Mouse (Mus musculus): Measurements from ENCODE around the gene Rexo1. TPM values are rescaled to one million over a fixed set of nuclear protein-coding genes. Genes with fewer than 3 reads are reported as not detected.

The Rexo1 gene
- polyA plus RNA-seq, 1 experiment from 2014 or later: 27.1 TPM

- Histone ChIP-seq H3K4me1 (peaks cover 28% of the 10 kb centered on the region), H3K36me3 (peaks cover 26% of the 10 kb centered on the region), H3K27me3 (no peaks in the 10 kb centered on the region), H3K27ac (replicated peaks) (peak overlapping the region; percentile 91), H3K9ac (peak overlapping the region; percentile 53), H3K4me3 (replicated peaks) (peak overlapping the region; percentile 88), H3K9me3 (replicated peaks) (no peaks in the 10 kb centered on the region), H3K4me2 (replicated peaks) (peak overlapping the region; percentile 76)
- no peak for ATAC-seq (ENCODE audit: insufficient number of reproducible peaks, low FRiP score, low TSS enrichment, low read depth)
- 29% methylated on average over 7 of the region's 7 CpGs for WGBS
Observed at GRCm38 (mm10) chr10:80603364-80603763, 42.0 kb upstream of the Rexo1 start.

- Histone ChIP-seq H3K9me3 (replicated peaks) (no peaks in the 10 kb centered on the region), H3K27ac (replicated peaks) (peak within 1 kb of the TSS; percentile 91), H3K36me3 (peaks cover 21% of the 10 kb centered on the region), H3K4me1 (peaks cover 28% of the 10 kb centered on the region), H3K9ac (peak within 1 kb of the TSS; percentile 67), H3K27me3 (no peaks in the 10 kb centered on the region), H3K4me2 (replicated peaks) (peak within 1 kb of the TSS; percentile 76), H3K4me3 (replicated peaks) (peak within 1 kb of the TSS; percentile 88)
- ATAC-seq (ENCODE audit: insufficient number of reproducible peaks, low FRiP score, low TSS enrichment, low read depth): peak; percentile 93
- WGBS: under 1% methylated on average over 54 of the region's 54 CpGs
Observed at GRCm38 (mm10) chr10:80602698-80603325, 41.5 kb upstream of the Rexo1 start, which contains the start of the genes Scamp4 and Adat3. Scamp4 (plus strand) TSS chr10:80602872. Adat3 (plus strand) TSS chr10:80602880.

GRCm38 (mm10) chr10:80596318-80596717, 35.0 kb upstream of the Rexo1 start:
- Histone ChIP-seq H3K4me1 (no peaks in the 10 kb centered on the region), H3K27me3 (no peaks in the 10 kb centered on the region), H3K9ac (no peak overlapping the region), H3K9me3 (replicated peaks) (no peaks in the 10 kb centered on the region), H3K4me2 (replicated peaks) (no peak overlapping the region), H3K4me3 (replicated peaks) (no peak overlapping the region), H3K36me3 (no peaks in the 10 kb centered on the region), H3K27ac (replicated peaks) (no peak overlapping the region)
- ATAC-seq (ENCODE audit: insufficient number of reproducible peaks, low FRiP score, low TSS enrichment, low read depth): no peak
- WGBS: 25% methylated on average over 4 of the region's 4 CpGs

GRCm38 (mm10) chr10:80589879-80590854, 28.8 kb upstream of the Rexo1 start, which contains the start of gene Abhd17a:
Abhd17a (minus strand) TSS chr10:80590341.
- under 1% methylated on average over 73 of the region's 73 CpGs for WGBS

GRCm38 (mm10) chr10:80589127-80589878, 27.9 kb upstream of the Rexo1 start:
- Histone ChIP-seq H3K27me3 (no peaks in the 10 kb centered on the region), H3K4me2 (replicated peaks) (peak overlapping the region; percentile 94), H3K36me3 (peaks cover 17% of the 10 kb centered on the region), H3K9ac (peak overlapping the region; percentile 93), H3K4me1 (peaks cover 43% of the 10 kb centered on the region), H3K27ac (replicated peaks) (peak overlapping the region; percentile 86), H3K9me3 (replicated peaks) (no peaks in the 10 kb centered on the region), H3K4me3 (replicated peaks) (peak overlapping the region; percentile 97)
- ATAC-seq (ENCODE audit: insufficient number of reproducible peaks, low FRiP score, low TSS enrichment, low read depth): no peak
- WGBS: 13% methylated on average over 12 of the region's 12 CpGs

More at GRCm38 (mm10) chr10:80589879-80590854, 28.8 kb upstream of the Rexo1 start, which contains the start of gene Abhd17a:
- H3K9me3 ChIP-seq (replicated peaks): no peaks in the 10 kb centered on the region
- ATAC-seq (ENCODE audit: insufficient number of reproducible peaks, low FRiP score, low TSS enrichment, low read depth): peak; percentile 96
- no peaks in the 10 kb centered on the region for H3K27me3 ChIP-seq
- H3K36me3 ChIP-seq: peaks cover 13% of the 10 kb centered on the region
- H3K9ac ChIP-seq: peak within 1 kb of the TSS; percentile 93
- peak within 1 kb of the TSS; percentile 97 for H3K4me3 ChIP-seq (replicated peaks)
- peak within 1 kb of the TSS; percentile 86 for H3K27ac ChIP-seq (replicated peaks)
- peak within 1 kb of the TSS; percentile 94 for H3K4me2 ChIP-seq (replicated peaks)
- H3K4me1 ChIP-seq: peaks cover 36% of the 10 kb centered on the region

- 55% methylated on average over 4 of the region's 4 CpGs for WGBS
- ATAC-seq (ENCODE audit: insufficient number of reproducible peaks, low FRiP score, low TSS enrichment, low read depth): no peak
- Histone ChIP-seq H3K36me3 (peaks cover 30% of the 10 kb centered on the region), H3K27me3 (no peaks in the 10 kb centered on the region), H3K27ac (replicated peaks) (peak overlapping the region; percentile 45; the same call in 1 of the 2 replicates), H3K9ac (no peak overlapping the region), H3K4me1 (peaks cover 45% of the 10 kb centered on the region), H3K4me2 (replicated peaks) (0 out of 2 replicates have a peak overlapping the region, but pooled peaks have one; percentile 9), H3K4me3 (replicated peaks) (no peak overlapping the region), H3K9me3 (replicated peaks) (no peaks in the 10 kb centered on the region)
Observed at GRCm38 (mm10) chr10:80587305-80587657, 25.9 kb upstream of the Rexo1 start.

GRCm38 (mm10) chr10:80586407-80587304, 25.3 kb upstream of the Rexo1 start:
- Histone ChIP-seq H3K4me1 (peaks cover 45% of the 10 kb centered on the region), H3K4me3 (replicated peaks) (0 out of 2 replicates have a peak overlapping the region, but pooled peaks have one; percentile 2), H3K27me3 (no peaks in the 10 kb centered on the region), H3K4me2 (replicated peaks) (peak overlapping the region; percentile 9; the same call in 1 of the 2 replicates), H3K9ac (no peak overlapping the region), H3K27ac (replicated peaks) (peak overlapping the region; percentile 45; the same call in 1 of the 2 replicates), H3K9me3 (replicated peaks) (no peaks in the 10 kb centered on the region), H3K36me3 (peaks cover 30% of the 10 kb centered on the region)
- no peak for ATAC-seq (ENCODE audit: insufficient number of reproducible peaks, low FRiP score, low TSS enrichment, low read depth)
- 92% methylated on average over 47 of the region's 51 CpGs for WGBS

- no peak overlapping the region for H3K27ac ChIP-seq (replicated peaks)
- H3K36me3 ChIP-seq: peaks cover 33% of the 10 kb centered on the region
- no peak for ATAC-seq (ENCODE audit: insufficient number of reproducible peaks, low FRiP score, low TSS enrichment, low read depth)
- H3K9me3 ChIP-seq (replicated peaks): no peaks in the 10 kb centered on the region
- no peak overlapping the region; the same call in 1 of the 2 replicates for H3K4me3 ChIP-seq (replicated peaks)
- WGBS: 92% methylated on average over 8 of the region's 8 CpGs
- H3K4me2 ChIP-seq (replicated peaks): 0 out of 2 replicates have a peak overlapping the region, but pooled peaks have one; percentile 3
- peaks cover 43% of the 10 kb centered on the region for H3K4me1 ChIP-seq
- no peak overlapping the region for H3K9ac ChIP-seq
- no peaks in the 10 kb centered on the region for H3K27me3 ChIP-seq
Observed at GRCm38 (mm10) chr10:80585581-80585980, 24.2 kb upstream of the Rexo1 start.

GRCm38 (mm10) chr10:80584642-80585552, 23.5 kb upstream of the Rexo1 start:
- 69% methylated on average over 12 of the region's 12 CpGs for WGBS
- Histone ChIP-seq H3K36me3 (peaks cover 33% of the 10 kb centered on the region), H3K9ac (no peak overlapping the region), H3K4me1 (peaks cover 40% of the 10 kb centered on the region), H3K27me3 (no peaks in the 10 kb centered on the region), H3K4me3 (replicated peaks) (no peak overlapping the region; the same call in 1 of the 2 replicates), H3K27ac (replicated peaks) (peak overlapping the region; percentile 29; the same call in 1 of the 2 replicates), H3K4me2 (replicated peaks) (peak overlapping the region; percentile 13; the same call in 1 of the 2 replicates), H3K9me3 (replicated peaks) (no peaks in the 10 kb centered on the region)
- peak; percentile 36; the same call in 1 of the 2 replicates for ATAC-seq (ENCODE audit: insufficient number of reproducible peaks, low FRiP score, low TSS enrichment, low read depth)

Measured in embryonic facial prominence, embryonic 15.5 days (tissue).